Mouse (Mus musculus): Measurements from ENCODE around the gene Tmem200b. TPM values are rescaled to one million over a fixed set of nuclear protein-coding genes. Genes with fewer than 3 reads are reported as not detected.

The Tmem200b gene
- 10 to 100 TPM in 1 of 2 experiments, 1 to 10 TPM in 1; 5.4 to 13.3 TPM for total RNA-seq (2021)
- polyA plus RNA-seq (2012; rRNA removed) = 26.5 and 29.1 TPM in 2 replicates
- long read RNA-seq, partial matches to known transcripts = 0 of 15 reads
- long read RNA-seq, other reads (novel, unspliced or antisense) = 15 of 15 reads

DNA sequence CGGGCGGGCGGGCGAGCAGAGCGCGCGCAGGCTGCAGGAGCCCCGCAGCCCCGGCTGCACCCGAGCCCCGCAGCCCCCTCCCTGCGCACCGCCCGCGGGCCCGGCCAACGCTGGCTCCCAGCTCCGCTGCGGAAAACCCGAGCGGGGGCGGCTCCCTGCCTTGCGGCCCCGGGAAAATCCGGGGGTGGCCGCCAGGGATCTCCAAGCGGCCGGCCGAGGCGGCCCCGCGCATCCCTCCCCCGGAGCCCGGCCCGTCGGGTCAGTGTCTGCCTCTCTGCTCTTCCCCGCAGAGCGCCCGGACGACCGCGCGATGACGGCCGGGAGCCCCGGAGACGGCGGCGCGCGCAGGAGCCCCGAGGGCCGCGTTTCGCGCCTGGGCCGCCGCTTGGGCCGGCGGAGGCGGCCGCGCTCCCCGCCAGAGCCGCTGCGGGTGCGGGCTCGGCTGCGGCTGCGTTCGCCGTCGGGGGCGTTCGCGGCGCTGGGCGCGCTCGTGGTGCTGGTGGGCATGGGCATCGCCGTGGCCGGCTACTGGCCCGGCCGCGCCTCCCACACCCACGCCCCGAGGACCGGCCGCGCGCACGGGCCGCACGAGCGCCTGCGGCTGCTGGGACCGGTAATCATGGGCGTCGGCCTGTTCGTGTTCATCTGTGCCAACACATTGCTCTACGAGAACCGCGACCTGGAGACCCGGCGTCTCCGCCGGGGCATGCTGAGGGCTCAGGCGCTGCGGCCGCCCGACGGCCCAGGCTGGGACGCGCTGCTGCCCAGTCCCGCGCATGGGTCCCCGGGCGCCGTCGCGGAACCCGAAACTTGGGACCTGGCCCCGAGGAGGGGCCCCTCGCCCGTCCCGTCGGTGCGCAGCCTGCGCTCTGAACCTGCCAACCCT, at the start of gene Tmem200b:
TSS of gene Tmem200b (plus strand) at position 311 of the 886 bp plus-strand sequence.
- peak; percentile 42 for DNase-seq

DNA sequence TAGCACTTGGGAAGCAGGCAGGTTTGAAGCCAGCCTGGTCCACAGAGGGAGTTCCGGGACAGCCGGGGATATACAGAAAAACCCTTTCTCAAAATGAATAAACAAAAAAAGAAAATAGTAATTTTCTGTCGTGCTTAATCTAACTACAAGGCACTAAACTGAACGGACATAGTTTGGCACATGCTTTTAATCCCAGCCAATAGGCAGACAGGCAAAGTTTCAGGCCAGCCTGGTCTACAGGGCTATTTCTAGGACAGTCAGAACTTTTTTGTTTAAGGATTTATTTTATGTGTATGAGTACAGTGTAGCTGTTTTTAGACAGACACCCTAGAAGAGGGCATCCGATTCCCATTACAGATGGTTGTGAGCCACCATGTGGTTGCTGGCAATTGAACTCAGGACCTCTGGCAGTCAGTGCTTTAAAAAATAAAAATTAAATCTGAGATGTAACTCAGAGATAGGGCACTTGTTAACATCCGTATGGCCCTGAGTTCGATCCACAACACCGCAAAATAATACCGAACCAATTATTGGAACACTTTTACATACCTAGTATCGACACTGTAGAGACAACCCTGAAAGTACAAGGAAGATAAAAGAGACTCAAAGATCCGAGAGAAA, 48.8 kb upstream of the Tmem200b start:
- DNase-seq = no peak

- peak; percentile 97 for DNase-seq
Observed at GRCm38 (mm10) chr4:131873293-131874168, 48.0 kb upstream of the Tmem200b start, which contains the start of gene Srsf4. Gene Srsf4, plus strand, starts transcription at chr4:131873617.

DNA sequence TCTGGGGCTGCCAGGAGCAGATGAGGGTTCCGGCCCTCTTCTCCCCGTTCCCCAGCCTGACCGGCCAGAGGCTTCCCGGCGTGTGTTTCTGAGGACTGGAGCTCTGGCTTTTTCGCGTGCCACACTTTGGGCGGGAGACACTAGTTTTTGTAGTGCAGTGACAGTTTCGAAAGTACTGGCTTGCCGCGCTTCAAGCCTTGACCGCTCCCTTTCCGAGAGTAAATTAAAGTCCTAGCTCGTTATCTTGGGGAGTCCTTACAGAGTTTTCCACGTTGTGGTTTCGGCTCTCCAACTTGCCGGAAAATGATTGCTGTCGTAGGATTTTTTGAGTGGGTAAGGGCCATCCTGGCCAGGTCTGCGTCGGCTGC, 47.4 kb upstream of the Tmem200b start:
- DNase-seq = no peak

- no peak for DNase-seq
Observed at GRCm38 (mm10) chr4:131874567-131874966, 47.0 kb upstream of the Tmem200b start.

- no peak for DNase-seq
Observed at GRCm38 (mm10) chr4:131875242-131875641, 46.3 kb upstream of the Tmem200b start.

GRCm38 (mm10) chr4:131876836-131877235, 44.7 kb upstream of the Tmem200b start:
- no peak for DNase-seq

- DNase-seq = no peak
Observed at GRCm38 (mm10) chr4:131879692-131880091, 41.9 kb upstream of the Tmem200b start.

- no peak for DNase-seq
Observed at GRCm38 (mm10) chr4:131881306-131881705, 40.3 kb upstream of the Tmem200b start.

DNA sequence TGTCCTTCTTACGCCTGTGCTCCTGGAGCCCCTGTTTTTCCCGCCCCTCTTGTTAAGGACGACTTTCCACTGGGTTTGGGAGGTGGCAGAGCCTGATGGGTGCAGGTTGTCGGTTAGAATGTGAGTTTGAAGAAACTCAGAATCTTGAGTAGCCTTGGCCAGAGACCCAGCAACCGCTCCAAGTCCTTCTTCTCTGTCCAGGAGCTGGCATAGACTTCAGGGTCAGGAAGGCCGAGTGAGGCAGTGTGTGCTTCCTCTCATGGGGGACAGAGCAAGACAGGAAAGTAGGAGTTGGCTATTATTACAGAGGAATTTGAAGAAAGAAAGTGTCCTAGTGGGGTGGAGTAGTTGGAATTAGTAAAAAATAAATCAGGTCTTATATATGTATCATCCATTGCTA, 38.0 kb upstream of the Tmem200b start:
- peak; percentile 37 for DNase-seq

GRCm38 (mm10) chr4:131885376-131885775, 36.2 kb upstream of the Tmem200b start:
- DNase-seq = peak; percentile 42

- DNase-seq = no peak
Observed at GRCm38 (mm10) chr4:131888564-131888963, 33.0 kb upstream of the Tmem200b start.

GRCm38 (mm10) chr4:131890692-131891091, 30.9 kb upstream of the Tmem200b start:
- DNase-seq = no peak

GRCm38 (mm10) chr4:131897109-131897508, 24.5 kb upstream of the Tmem200b start:
- DNase-seq = no peak

DNA sequence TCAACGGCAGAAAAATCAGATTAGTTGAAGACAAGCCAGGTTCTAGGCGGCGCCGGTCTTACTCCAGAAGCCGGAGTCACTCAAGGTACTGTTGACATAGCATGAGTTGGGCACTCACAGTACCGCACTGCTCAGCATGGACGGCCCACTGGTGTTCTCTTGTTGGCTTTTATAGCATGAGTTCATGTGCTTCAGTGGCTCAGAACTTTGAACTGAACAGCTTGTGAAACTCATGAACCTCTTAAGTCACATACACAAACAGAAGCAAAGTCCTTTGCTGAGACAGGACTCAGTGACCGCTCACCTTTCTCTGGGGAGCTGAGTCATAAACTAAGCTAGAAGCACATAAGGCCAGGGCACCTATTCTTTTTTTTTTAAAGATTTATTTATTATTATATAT, 23.8 kb upstream of the Tmem200b start:
- DNase-seq = no peak

GRCm38 (mm10) chr4:131898503-131899179, 22.9 kb upstream of the Tmem200b start:
- no peak for DNase-seq

DNA sequence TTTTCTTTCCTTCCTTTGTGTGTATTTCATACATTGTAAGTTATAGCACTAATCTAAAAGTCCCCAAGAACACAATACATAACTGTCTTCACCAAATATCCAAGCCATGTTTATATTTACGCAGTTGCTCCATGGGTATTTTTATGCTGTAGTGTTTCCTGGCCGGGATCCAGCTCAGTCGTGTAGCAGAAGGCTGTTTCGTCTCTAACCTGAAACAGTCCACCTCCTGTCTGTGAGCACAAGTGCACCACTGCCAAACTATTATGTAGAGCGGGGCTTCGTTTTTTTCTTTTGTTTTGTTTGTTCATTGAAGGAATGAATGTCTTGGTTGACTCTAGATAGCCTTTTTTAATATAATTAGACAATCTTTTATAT, 22.4 kb upstream of the Tmem200b start:
- DNase-seq = no peak

- DNase-seq = no peak
Observed at GRCm38 (mm10) chr4:131901090-131901489, 20.5 kb upstream of the Tmem200b start.

GRCm38 (mm10) chr4:131904478-131904877, 17.1 kb upstream of the Tmem200b start:
- DNase-seq = no peak

- peak; percentile 43 for DNase-seq
Observed at GRCm38 (mm10) chr4:131906423-131906822, 15.1 kb upstream of the Tmem200b start.

GRCm38 (mm10) chr4:131907912-131908311, 13.7 kb upstream of the Tmem200b start:
- DNase-seq = no peak
